Mouse (Mus musculus): ENCODE results near the gene Chac2. TPM values are rescaled to one million over a fixed set of nuclear protein-coding genes. Genes with fewer than 3 reads are reported as not detected.

The Chac2 gene
- polyA plus RNA-seq, 1 experiment from 2014 or later = 104 TPM

DNA sequence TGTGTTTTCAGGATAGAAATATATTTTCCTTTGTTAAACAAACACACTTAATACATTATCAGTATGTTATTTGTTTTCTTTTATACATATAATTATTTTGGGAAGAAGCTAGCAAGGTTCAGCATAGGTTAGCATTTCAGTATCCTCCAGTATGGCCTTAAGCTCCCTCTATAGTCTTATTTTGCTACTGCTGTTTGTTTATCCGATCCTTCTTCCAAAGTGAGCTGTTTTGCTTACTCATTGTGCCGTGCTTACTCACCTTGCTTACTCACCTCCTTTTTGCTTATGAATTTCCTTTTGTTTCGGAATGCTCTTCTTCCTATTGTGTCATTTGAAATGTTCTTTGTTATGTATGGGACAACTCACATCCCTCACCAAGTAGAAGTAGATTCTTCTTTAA is 10.5 kb upstream of the Chac2 start:
- no peak overlapping the region for H3K27ac ChIP-seq (ENCODE audit: low read length)
- no peak overlapping the region for H3K9ac ChIP-seq (ENCODE audit: low read depth, low read length)
- no peaks in the 10 kb centered on the region for H3K27me3 ChIP-seq (ENCODE audit: control insufficient read depth, insufficient read depth, low read depth, low read length)
- H3K4me3 ChIP-seq (ENCODE audit: low read depth, low read length) = no peak overlapping the region
- H3K36me3 ChIP-seq (ENCODE audit: control insufficient read depth, insufficient read depth) = no peaks in the 10 kb centered on the region
- H3K9me3 ChIP-seq (replicated peaks; ENCODE audit: control insufficient read depth, low read length) = no peaks in the 10 kb centered on the region
- peak; percentile 56 for ATAC-seq (ENCODE audit: low read depth)
- no peak overlapping the region for H3K4me2 ChIP-seq (ENCODE audit: low read depth, low read length)
- peaks cover 30% of the 10 kb centered on the region for H3K4me1 ChIP-seq (ENCODE audit: control insufficient read depth, low read depth, low read length)
- WGBS (ENCODE audit: insufficient replicate concordance) = 53% methylated on average over 3 of the region's 3 CpGs

DNA sequence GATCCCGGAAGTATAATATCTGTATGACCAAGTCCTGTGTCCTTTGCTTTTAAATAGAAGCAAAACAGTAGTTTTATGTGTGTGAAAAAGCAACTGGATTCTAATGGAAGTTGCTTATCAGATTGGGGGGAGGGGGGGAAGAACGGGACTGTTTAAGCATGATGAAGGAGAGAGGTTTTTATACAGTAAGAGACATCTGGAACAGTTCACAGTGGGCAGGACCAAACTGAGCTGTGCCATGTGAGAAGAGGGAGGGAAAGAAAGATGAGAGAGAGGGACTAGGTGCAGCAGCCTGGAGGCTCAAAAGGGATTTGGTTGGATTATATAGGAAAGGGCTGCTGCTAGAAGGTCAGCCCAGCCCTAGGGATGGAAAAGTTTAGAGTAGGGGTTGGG is 471 bp upstream of the Chac2 start:
- peak overlapping the region; percentile 85 for H3K9ac ChIP-seq (ENCODE audit: low read depth, low read length)
- no peaks in the 10 kb centered on the region for H3K9me3 ChIP-seq (replicated peaks; ENCODE audit: control insufficient read depth, low read length)
- peak overlapping the region; percentile 76 for H3K4me3 ChIP-seq (ENCODE audit: low read depth, low read length)
- H3K4me2 ChIP-seq (ENCODE audit: low read depth, low read length) = peak overlapping the region; percentile 74
- H3K4me1 ChIP-seq (ENCODE audit: control insufficient read depth, low read depth, low read length) = peaks cover 5% of the 10 kb centered on the region
- peak; percentile 57 for ATAC-seq (ENCODE audit: low read depth)
- 0% methylated on average over 2 of the region's 2 CpGs for WGBS (ENCODE audit: insufficient replicate concordance)
- peaks cover 9% of the 10 kb centered on the region for H3K36me3 ChIP-seq (ENCODE audit: control insufficient read depth, insufficient read depth)
- H3K27ac ChIP-seq (ENCODE audit: low read length) = peak overlapping the region; percentile 87
- no peaks in the 10 kb centered on the region for H3K27me3 ChIP-seq (ENCODE audit: control insufficient read depth, insufficient read depth, low read depth, low read length)

DNA sequence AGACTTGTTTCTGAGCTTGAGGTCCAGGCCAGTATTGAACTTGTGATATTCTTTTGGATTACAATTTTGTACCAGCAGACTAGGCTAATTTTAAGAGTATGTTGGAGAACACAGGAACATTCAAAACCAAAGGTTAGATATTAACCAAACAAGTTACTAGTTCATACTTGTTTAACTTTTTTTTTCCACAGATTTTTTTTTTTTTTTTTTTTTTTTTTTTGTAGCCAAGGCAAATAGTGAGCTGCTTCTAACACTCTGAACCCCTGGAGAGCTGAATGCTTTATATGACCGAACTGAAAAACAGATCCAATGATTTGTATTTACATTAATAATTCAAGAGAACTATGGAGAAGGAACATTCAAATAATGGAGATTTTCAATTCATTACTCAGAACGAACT is 913 bp downstream of the Chac2 start:
- WGBS (ENCODE audit: insufficient replicate concordance) = 28% methylated on average over 2 of the region's 2 CpGs
- Histone ChIP-seq H3K27ac (ENCODE audit: low read length) (peak overlapping the region; percentile 12; the same call in 1 of the 2 replicates), H3K9me3 (replicated peaks; ENCODE audit: control insufficient read depth, low read length) (no peaks in the 10 kb centered on the region), H3K36me3 (ENCODE audit: control insufficient read depth, insufficient read depth) (peaks cover 10% of the 10 kb centered on the region), H3K9ac (ENCODE audit: low read depth, low read length) (peak overlapping the region; percentile 68), H3K4me1 (ENCODE audit: control insufficient read depth, low read depth, low read length) (peaks cover 5% of the 10 kb centered on the region), H3K27me3 (ENCODE audit: control insufficient read depth, insufficient read depth, low read depth, low read length) (no peaks in the 10 kb centered on the region), H3K4me2 (ENCODE audit: low read depth, low read length) (peak overlapping the region; percentile 42), H3K4me3 (ENCODE audit: low read depth, low read length) (peak overlapping the region; percentile 76)
- no peak for ATAC-seq (ENCODE audit: low read depth)

DNA sequence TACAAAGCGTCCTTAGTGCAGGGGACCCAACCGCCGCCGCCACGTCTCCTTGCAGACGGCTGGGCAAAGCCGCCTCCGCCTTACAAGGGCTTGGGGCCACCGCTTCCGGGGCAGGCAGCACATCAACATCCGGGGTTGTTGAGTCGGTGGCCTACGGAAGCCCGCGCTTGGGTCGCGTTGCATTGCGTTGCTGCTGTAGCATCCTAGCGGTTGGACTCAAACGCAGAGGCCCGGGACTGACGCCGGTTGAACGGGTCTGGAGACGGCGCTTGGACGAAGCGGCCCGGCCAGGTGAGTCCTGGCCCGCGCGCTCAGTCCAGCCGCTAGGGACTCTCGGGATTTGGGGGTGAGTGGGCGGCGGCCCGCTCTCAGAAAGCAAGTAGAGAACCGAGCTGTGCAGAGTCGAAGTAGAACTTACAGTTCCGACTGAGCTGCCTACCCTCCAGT is 31.8 kb downstream of the Chac2 start, which contains the start of gene Erlec1:
TSS of gene Erlec1 (minus strand) at position 57 of the 447 bp plus-strand sequence.
- under 1% methylated on average over 40 of the region's 40 CpGs for WGBS (ENCODE audit: insufficient replicate concordance)
- Histone ChIP-seq H3K4me2 (ENCODE audit: low read depth, low read length) (peak within 1 kb of the TSS; percentile 80), H3K36me3 (ENCODE audit: control insufficient read depth, insufficient read depth) (peaks cover 18% of the 10 kb centered on the region), H3K4me1 (ENCODE audit: control insufficient read depth, low read depth, low read length) (peaks cover 7% of the 10 kb centered on the region), H3K9me3 (replicated peaks; ENCODE audit: control insufficient read depth, low read length) (no peaks in the 10 kb centered on the region), H3K4me3 (ENCODE audit: low read depth, low read length) (peak within 1 kb of the TSS; percentile 97), H3K27ac (ENCODE audit: low read length) (peak within 1 kb of the TSS; percentile 95), H3K27me3 (ENCODE audit: control insufficient read depth, insufficient read depth, low read depth, low read length) (no peaks in the 10 kb centered on the region), H3K9ac (ENCODE audit: low read depth, low read length) (peak within 1 kb of the TSS; percentile 96)
- peak; percentile 90 for ATAC-seq (ENCODE audit: low read depth)

DNA sequence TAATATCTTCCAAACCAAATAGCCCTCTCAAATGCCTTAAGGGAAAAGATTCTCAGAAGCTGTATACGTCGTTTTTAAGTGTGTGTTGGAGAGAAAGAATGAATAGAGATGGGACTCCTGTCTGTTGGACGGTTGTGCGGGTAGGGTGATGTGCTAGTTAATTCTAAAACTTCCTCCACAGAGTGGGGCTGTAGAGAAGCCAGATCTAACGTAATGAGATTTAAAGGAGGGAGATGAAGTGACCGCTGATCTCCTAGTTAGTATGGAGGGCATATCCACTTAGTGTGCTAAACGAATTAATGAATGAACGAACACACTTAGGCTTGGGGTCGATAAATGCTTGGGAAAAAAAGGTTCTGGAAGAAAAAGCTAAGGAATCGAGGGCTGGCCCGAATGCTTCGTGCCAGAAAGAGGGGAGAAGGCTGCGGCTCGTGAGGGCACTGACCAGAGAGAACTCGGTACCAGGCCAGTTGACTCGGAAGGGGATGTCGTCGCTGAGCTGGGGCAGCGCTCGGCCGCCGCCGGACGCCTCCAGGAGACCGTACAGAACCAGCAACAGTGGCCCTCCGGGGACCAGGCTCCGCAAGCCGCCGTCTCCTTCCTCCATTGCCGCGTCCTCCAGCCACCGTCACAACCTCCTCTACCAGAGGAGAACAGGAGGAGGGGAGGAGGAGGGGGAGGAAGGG is 32.5 kb downstream of the Chac2 start:
- ATAC-seq (ENCODE audit: low read depth) = peak; percentile 72
- WGBS (ENCODE audit: insufficient replicate concordance) = under 1% methylated on average over 30 of the region's 32 CpGs
- Histone ChIP-seq H3K4me2 (ENCODE audit: low read depth, low read length) (peak overlapping the region; percentile 61), H3K4me1 (ENCODE audit: control insufficient read depth, low read depth, low read length) (peaks cover 7% of the 10 kb centered on the region), H3K27me3 (ENCODE audit: control insufficient read depth, insufficient read depth, low read depth, low read length) (no peaks in the 10 kb centered on the region), H3K4me3 (ENCODE audit: low read depth, low read length) (peak overlapping the region; percentile 97), H3K9me3 (replicated peaks; ENCODE audit: control insufficient read depth, low read length) (no peaks in the 10 kb centered on the region), H3K27ac (ENCODE audit: low read length) (peak overlapping the region; percentile 95), H3K36me3 (ENCODE audit: control insufficient read depth, insufficient read depth) (peaks cover 19% of the 10 kb centered on the region), H3K9ac (ENCODE audit: low read depth, low read length) (peak overlapping the region; percentile 96)

DNA sequence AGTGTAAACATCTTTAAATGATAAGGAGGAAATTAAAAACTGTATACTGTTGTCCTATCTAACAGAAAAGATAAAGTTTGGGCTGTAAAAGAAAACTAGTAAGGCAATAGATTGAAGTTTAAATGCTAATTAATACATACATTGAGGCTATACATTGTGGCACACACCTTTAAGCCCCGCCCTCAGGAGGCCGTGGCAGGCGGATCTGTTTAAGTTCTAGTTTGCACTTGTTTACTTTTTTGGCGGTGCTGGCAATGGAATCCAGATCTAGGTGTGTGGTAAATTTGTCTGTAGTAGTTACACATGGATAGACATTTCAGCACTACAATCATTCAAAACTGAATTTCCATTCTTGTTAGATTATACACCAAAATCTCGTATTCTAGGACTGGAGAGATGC is 33.3 kb downstream of the Chac2 start:
- peak overlapping the region; percentile 95 for H3K27ac ChIP-seq (ENCODE audit: low read length)

DNA sequence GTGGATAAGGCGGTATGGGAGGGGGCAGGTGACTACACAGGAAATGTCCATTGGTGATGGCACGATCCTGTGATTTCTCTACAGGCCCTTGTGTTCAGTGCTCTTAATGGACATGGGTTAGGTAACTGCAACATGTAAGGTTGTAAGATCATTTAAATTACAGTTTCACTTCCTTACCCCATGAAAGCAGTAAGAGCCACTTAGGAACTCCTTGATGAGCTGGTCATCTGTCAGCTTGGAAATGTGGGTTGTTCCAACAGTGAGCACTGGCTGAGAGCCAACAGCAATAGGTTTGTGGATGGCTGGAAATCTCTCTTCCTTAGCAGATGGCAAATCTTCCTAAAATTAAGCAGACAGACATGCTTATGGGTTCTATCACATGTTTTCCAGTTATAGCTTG is 42.6 kb downstream of the Chac2 start:
- H3K27me3 ChIP-seq (ENCODE audit: control insufficient read depth, insufficient read depth, low read depth, low read length) = no peaks in the 10 kb centered on the region
- no peak for ATAC-seq (ENCODE audit: low read depth)
- no peak overlapping the region for H3K4me3 ChIP-seq (ENCODE audit: low read depth, low read length)
- H3K9me3 ChIP-seq (replicated peaks; ENCODE audit: control insufficient read depth, low read length) = no peaks in the 10 kb centered on the region
- H3K4me2 ChIP-seq (ENCODE audit: low read depth, low read length) = no peak overlapping the region
- no peaks in the 10 kb centered on the region for H3K4me1 ChIP-seq (ENCODE audit: control insufficient read depth, low read depth, low read length)
- no peak overlapping the region for H3K9ac ChIP-seq (ENCODE audit: low read depth, low read length)
- H3K36me3 ChIP-seq (ENCODE audit: control insufficient read depth, insufficient read depth) = peaks cover 31% of the 10 kb centered on the region
- WGBS (ENCODE audit: insufficient replicate concordance) = 87% methylated on average over 2 of the region's 2 CpGs
- no peak overlapping the region for H3K27ac ChIP-seq (ENCODE audit: low read length)

More for the DNA sequence above, 33.3 kb downstream of the Chac2 start:
- peak overlapping the region; percentile 97 for H3K4me3 ChIP-seq (ENCODE audit: low read depth, low read length)
- H3K9me3 ChIP-seq (replicated peaks; ENCODE audit: control insufficient read depth, low read length) = no peaks in the 10 kb centered on the region
- H3K9ac ChIP-seq (ENCODE audit: low read depth, low read length) = peak overlapping the region; percentile 96
- WGBS (ENCODE audit: insufficient replicate concordance) = 37% methylated on average over 5 of the region's 5 CpGs
- ATAC-seq (ENCODE audit: low read depth) = peak; percentile 54
- H3K4me1 ChIP-seq (ENCODE audit: control insufficient read depth, low read depth, low read length) = peaks cover 7% of the 10 kb centered on the region
- H3K27me3 ChIP-seq (ENCODE audit: control insufficient read depth, insufficient read depth, low read depth, low read length) = no peaks in the 10 kb centered on the region
- peak overlapping the region; percentile 61 for H3K4me2 ChIP-seq (ENCODE audit: low read depth, low read length)
- peaks cover 23% of the 10 kb centered on the region for H3K36me3 ChIP-seq (ENCODE audit: control insufficient read depth, insufficient read depth)

DNA sequence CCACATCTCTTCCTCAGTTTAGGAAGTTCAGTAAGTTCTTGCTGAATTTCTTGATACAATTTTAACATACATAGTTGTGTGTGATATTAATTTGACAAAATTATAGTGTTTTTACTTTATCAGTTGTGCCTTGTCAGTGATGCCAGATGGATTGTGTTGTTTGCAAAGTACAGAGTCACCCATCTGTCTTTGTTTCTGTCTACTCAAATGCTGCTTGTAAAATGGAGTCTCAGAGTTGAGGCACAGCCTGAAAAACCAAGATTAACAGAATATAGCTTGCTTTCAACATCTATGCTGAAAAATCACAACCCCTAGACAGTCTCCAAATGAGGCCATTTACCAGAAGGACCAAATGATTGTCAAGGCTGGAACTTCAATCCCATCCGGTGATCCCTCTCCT is 57.7 kb downstream of the Chac2 start:
- Histone ChIP-seq H3K36me3 (ENCODE audit: control insufficient read depth, insufficient read depth) (peaks cover 9% of the 10 kb centered on the region), H3K9me3 (replicated peaks; ENCODE audit: control insufficient read depth, low read length) (no peaks in the 10 kb centered on the region), H3K27me3 (ENCODE audit: control insufficient read depth, insufficient read depth, low read depth, low read length) (no peaks in the 10 kb centered on the region), H3K4me3 (ENCODE audit: low read depth, low read length) (no peak overlapping the region), H3K4me1 (ENCODE audit: control insufficient read depth, low read depth, low read length) (no peaks in the 10 kb centered on the region), H3K4me2 (ENCODE audit: low read depth, low read length) (no peak overlapping the region), H3K27ac (ENCODE audit: low read length) (no peak overlapping the region), H3K9ac (ENCODE audit: low read depth, low read length) (no peak overlapping the region)
- no peak for ATAC-seq (ENCODE audit: low read depth)
- 83% methylated on average over 1 of the region's 1 CpGs for WGBS (ENCODE audit: insufficient replicate concordance)

DNA sequence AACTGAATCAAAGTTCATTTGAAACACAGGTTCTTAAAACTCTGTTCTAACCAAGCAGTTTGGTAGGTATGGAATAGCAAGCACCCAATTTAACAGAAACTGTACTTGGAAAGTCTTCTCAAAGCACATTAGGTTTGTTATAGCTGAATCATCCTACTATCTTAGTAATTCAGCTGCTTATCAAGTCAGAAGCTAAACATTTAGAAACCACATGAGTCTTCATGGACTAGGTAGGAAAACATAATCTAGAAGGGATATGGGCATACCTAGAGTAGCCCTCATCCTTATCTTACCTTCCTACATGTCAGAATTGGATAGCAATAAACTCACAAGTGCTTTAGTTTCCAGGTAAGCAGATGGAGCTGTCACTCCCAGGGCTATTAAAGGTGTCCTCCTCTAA is 58.1 kb downstream of the Chac2 start:
- Histone ChIP-seq H3K36me3 (ENCODE audit: control insufficient read depth, insufficient read depth) (peaks cover 9% of the 10 kb centered on the region), H3K9me3 (replicated peaks; ENCODE audit: control insufficient read depth, low read length) (no peaks in the 10 kb centered on the region), H3K9ac (ENCODE audit: low read depth, low read length) (no peak overlapping the region), H3K27me3 (ENCODE audit: control insufficient read depth, insufficient read depth, low read depth, low read length) (no peaks in the 10 kb centered on the region), H3K4me1 (ENCODE audit: control insufficient read depth, low read depth, low read length) (no peaks in the 10 kb centered on the region), H3K27ac (ENCODE audit: low read length) (no peak overlapping the region), H3K4me3 (ENCODE audit: low read depth, low read length) (no peak overlapping the region), H3K4me2 (ENCODE audit: low read depth, low read length) (no peak overlapping the region)
- peak; percentile 59; the same call in 1 of the 2 replicates for ATAC-seq (ENCODE audit: low read depth)

All from liver, embryonic 16.5 days (tissue).